In genomic region chr4:138670093-138670889, GRCm38 (mm10) we compare ENCODE assay signal across 24 mouse cellular contexts. TPM values are rescaled to one million over a fixed set of nuclear protein-coding genes. Genes with fewer than 3 reads are reported as not detected.
"Had no signal": no experiment of that assay in that cellular context is flagged by ENCODE, and none has a peak within 500 bp of the region (broad histone marks: within the 10 kb centered on the region; RNA-seq: fewer than 3 reads in every experiment).

No protein-coding gene starts in this region.

- H3K4me2 ChIP-seq: heart, embryonic 12.5 days; hindbrain, embryonic 13.5 days; hindbrain, embryonic 15.5 days; limb, embryonic 13.5 days; limb, embryonic 15.5 days; liver, embryonic 12.5 days had no signal

- H3K36me3 ChIP-seq: heart, embryonic 10.5 days; heart, embryonic 12.5 days; hindbrain, embryonic 10.5 days; hindbrain, embryonic 13.5 days; hindbrain, embryonic 15.5 days; limb, embryonic 13.5 days; limb, embryonic 15.5 days; liver, embryonic 12.5 days had no signal

- H3K27ac ChIP-seq: gastrocnemius, adult 2 months; heart, embryonic 10.5 days; hindbrain, embryonic 10.5 days; hindbrain, embryonic 13.5 days; hindbrain, embryonic 15.5 days; hindbrain, postnatal 0 days; limb, embryonic 13.5 days; limb, embryonic 15.5 days; liver, embryonic 12.5 days; liver, embryonic 14.5 days had no signal

- ATAC-seq: hindbrain, postnatal 0 days; liver, embryonic 12.5 days had no signal

- H3K9ac ChIP-seq: heart, embryonic 12.5 days; hindbrain, embryonic 13.5 days; hindbrain, embryonic 15.5 days; limb, embryonic 13.5 days; limb, embryonic 15.5 days; liver, embryonic 12.5 days; liver, embryonic 14.5 days had no signal

- H3K4me1 ChIP-seq: heart, embryonic 10.5 days; heart, embryonic 12.5 days; hindbrain, embryonic 15.5 days; limb, embryonic 13.5 days; limb, embryonic 15.5 days; liver, embryonic 12.5 days had no signal

- H3K4me3 ChIP-seq: gastrocnemius, adult 2 months; heart, embryonic 10.5 days; heart, embryonic 12.5 days; hindbrain, embryonic 10.5 days; hindbrain, embryonic 13.5 days; hindbrain, embryonic 15.5 days; limb, embryonic 13.5 days; limb, embryonic 15.5 days; liver, embryonic 12.5 days had no signal

- H3K9me3 ChIP-seq: heart, embryonic 10.5 days; heart, embryonic 12.5 days; hindbrain, embryonic 10.5 days; hindbrain, embryonic 13.5 days; hindbrain, embryonic 15.5 days; limb, embryonic 13.5 days; limb, embryonic 15.5 days; liver, embryonic 12.5 days had no signal

RNA-seq across cellular contexts. Expression of gene Vwa5b1, which starts 34.6 kb away (rescaled TPM):
- total RNA-seq: gastrocnemius, adult 2 months; gastrocnemius, postnatal 10 days; gastrocnemius, postnatal 25 days; gastrocnemius, postnatal 4 days; granulocyte monocyte progenitor cell, adult 5-6 weeks; heart, adult 18-20 months; heart, adult 8-10 months; heart, postnatal 25 days; heart, postnatal 4 days; liver, adult 2 months had no signal
- polyA plus RNA-seq: heart, embryonic 12.5 days; heart, embryonic 14.5 days; limb, embryonic 13.5 days; liver, adult 2 months; liver, embryonic 12.5 days; liver, embryonic 14.5 days had no signal

RNA-seq across cellular contexts. Expression of gene Pla2g2c, which starts 54.3 kb away (rescaled TPM):
- total RNA-seq: gastrocnemius, adult 2 months; gastrocnemius, postnatal 25 days; granulocyte monocyte progenitor cell, adult 5-6 weeks; heart, postnatal 10 days; heart, postnatal 4 days; left cerebral cortex, postnatal 10 days; liver, adult 2 months had no signal
- polyA plus RNA-seq: heart, embryonic 16.5 days; limb, embryonic 15.5 days; liver, adult 2 months had no signal
